Mouse (Mus musculus): ENCODE measurements at regions not wholly inside any gene's neighbourhood (a gene's known extent, or its start where the extent isn't known, plus 50 kb on each side); places are given as distances from the start of the nearest gene placed in this dataset.
"Not testable (repeated sequence)": the region's sequence is repeated elsewhere in the genome, so short reads cannot be mapped to it uniquely, and the experiment has no call there.

DNA sequence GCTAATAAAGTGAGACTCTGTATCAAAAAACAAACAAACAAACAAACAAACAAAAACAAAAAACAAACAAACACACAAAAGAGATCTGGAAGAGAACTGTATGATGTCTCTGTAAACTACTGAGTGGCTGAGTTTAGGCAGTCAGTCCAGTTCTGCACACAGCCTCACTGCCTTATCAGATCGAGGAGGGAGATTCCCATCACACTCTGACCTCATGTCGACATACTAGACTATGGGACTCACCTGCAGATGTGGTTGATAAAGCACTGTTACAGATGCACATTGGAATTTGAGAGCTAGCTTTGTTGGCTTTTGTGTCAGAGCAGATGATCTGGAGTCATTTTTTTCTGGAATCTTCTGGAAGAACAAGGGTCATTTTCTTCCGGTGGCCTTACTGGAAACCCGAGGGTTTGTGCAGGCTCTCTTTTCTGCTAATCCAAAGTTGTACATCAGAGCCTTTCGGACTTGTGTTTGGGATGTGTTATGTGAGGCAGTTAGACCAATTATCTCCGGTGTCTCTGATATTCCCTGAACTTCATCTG is 135.6 kb upstream of the Nrip1 start:
- peak; percentile 55 for DNase-seq

DNA sequence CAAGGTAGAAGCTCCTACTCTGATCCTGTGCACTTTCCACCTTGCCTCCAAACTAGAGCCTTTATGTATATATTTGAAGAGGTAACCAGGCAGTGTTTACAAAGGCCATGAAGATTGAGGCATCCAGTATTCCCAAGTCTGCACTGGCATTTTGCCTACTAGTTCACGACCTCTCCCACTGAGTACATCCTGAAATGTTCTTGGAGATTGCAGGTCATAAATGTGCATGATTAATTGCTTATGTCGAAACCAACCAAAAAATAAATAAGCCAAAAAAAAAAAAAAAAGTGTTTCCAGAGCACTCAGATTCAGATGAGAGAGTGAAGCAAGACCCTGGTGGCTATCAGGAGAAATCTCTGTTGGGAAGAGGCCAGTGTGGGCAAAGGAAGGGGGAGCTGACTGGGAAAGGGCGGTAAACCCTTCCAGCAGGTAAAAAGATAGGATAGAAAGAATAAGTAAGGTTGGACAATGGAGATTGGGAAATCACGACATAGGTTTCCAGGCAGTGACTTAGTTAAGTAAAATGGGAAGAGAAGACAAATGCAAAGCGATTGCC is 133.6 kb upstream of the Nrip1 start:
- no peak for DNase-seq

DNA sequence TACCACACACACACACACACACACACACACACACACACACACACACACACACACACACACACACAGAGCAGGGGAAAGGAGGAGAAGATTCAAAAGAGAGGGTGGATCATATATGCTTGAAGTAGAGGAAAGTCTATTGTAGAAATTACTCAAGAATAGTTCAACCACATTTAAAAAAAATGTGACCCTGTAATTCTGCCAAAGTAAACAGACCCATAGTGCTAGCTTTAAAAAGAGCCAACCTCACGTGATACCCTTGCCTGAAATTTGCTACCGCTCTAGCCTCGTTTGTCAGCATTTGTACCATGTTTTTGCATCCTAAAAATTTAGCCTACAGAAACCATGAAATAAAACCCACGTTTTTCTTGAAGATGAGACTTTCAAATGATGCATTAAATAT is 132.6 kb upstream of the Nrip1 start:
- DNase-seq = no peak

GRCm38 (mm10) chr16:76499686-76500400 is 126.2 kb upstream of the Nrip1 start:
- no peak for DNase-seq

DNA sequence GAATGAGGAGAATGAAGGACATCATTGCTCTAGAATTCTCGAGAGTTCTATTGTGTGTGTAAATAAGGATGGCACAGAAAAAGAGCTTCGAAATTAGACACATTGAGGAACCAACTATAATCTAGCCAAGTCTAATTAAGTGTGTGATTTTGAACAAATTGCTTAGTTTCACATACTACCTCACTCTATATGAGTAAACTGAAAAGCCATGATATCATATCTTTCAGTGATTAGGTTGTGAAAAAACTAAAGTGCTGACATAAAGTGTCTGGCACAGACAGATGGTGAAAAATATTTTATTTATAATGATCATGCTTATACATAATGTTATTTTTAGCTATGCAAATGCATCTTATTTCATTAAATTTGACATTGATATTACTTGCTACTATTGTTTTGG is 124.6 kb upstream of the Nrip1 start:
- DNase-seq = no peak

- DNase-seq = peak; percentile 85
These were observed 123.6 kb upstream of the Nrip1 start for GRCm38 (mm10) chr16:76497041-76497808.

- DNase-seq = no peak
These were observed 109.8 kb upstream of the Nrip1 start for GRCm38 (mm10) chr16:76483419-76483818.

GRCm38 (mm10) chr16:76481966-76482365 is 108.3 kb upstream of the Nrip1 start:
- DNase-seq = no peak

DNA sequence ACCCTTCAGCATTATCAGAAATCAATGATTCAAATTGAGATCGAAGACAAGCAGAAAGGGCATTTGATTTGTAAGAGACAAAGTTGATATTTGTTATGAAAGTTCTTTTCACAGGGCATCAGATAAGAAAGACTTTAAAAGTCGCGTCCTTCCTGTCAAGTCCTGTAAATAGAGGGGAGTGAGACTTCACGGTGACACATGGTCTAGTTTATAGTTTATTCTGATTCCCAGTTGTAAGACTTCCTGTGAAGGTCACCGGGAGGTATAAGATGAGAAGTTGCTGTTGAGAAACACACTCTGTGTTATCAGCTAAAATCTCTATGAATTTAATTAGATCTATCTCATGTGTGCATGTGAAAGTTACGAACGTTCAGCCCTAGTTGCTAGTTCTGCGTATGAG is 103.8 kb upstream of the Nrip1 start:
- no peak for DNase-seq

GRCm38 (mm10) chr16:76474481-76474880 is 100.9 kb upstream of the Nrip1 start:
- DNase-seq = no peak

DNA sequence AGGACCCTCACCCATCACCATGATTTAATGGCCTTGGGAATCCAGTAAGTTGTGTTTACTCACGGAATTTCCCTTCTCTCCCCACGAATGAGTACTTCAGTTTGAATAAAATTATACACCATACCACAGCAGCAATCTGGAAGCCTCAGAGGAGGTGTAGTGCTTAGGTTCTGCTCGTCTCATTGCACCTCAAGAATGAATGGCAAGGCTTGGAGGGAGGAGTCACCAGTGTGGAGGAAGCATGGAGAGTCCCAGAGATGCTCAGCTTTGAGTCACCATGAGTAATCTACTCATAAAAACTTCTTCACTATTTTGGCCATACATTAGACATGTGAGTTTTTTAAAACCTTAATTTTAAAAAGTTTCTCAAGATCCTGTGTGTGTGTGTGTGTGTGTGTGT is 98.8 kb upstream of the Nrip1 start:
- no peak for DNase-seq

DNA sequence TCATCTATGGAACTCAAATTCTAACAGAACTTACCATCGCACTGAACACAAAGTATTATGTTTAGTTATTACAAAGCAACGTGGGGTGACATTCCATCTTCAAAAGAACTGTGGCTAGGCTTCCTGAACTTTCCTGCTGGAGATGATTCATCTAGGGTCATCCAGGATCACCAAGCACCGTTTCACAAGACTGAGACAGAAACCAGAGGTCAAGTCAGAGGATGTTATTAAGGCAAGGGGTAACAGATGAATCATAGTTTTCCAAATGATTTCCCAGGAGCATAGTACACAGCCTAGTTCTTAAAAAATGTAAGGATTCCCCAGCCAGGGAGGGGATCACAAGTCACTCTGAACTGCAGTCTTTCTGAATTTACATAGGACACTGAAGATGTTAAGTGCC is 97.5 kb upstream of the Nrip1 start:
- DNase-seq = no peak

DNA sequence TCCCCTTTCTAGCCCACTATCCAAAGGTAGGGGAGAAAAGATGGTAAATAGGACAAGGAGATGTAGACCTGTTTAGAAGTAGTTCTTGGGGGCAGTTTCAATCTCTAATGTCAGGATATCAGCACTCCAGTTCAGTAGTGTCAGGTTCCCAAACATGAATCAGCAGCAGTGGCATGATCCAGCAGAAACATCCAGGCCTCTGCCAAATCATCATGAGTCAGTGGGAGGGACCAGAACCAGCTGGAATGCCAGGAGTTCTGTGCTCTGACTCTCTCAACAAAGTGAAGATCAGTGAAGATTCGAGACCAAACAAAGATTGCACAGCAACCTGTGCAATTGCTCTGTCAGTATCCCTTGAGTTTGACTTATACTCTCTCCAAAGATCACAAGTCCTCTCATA is 85.9 kb upstream of the Nrip1 start:
- no peak for DNase-seq

DNA sequence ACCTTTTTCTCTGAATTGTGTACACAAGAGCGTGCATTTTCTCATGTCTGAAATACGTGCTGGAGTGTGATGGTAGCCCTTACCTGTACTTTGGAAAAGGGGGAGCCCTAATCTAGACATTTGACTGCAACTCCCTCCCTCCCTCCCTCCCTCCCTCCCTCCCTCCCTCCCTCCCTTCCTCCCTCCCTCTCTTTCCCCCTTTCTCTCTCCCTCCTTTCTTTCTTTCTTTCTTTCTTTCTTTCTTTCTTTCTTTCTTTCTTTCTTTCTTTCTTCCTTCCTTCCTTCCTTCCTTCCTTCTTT is 82.6 kb upstream of the Nrip1 start:
- DNase-seq = not testable (repeated sequence)

- DNase-seq = peak; percentile 53
These were observed 82.1 kb upstream of the Nrip1 start for GRCm38 (mm10) chr16:76455499-76456299.

DNA sequence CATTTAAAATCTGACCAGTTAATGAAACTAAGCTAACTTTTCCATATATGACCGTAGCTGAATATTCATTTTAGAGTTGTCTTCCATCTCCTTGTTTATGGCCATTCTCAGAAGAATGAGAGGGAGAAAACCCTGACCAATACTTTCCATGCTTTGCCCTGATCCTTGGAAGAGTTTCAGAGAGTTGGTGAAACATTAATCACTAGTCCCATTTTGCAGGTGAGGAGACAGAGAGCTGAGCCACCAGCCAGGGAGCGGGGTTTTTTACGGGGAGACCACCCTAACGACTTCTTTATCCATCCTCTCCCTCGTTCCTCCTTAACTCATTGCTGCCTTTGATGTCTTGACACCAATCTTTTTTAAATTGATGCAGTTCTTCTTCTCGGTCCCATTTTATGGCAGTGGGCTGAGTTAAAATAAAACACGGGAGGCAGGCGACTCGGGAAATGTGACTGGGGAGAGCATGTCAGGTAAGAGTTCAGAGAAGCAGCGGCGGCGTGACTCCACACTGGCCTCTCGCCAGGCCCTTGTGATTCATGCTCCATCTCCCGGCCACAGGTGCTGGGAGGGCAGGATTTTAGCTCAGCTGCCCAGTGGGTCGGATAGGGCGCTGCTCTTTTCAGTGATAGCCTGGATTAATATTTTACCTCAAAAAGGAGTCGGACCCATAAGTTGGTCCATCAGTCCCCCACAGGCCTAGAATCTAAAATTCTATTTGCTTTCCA is 81.3 kb upstream of the Nrip1 start:
- peak; percentile 91 for DNase-seq

DNA sequence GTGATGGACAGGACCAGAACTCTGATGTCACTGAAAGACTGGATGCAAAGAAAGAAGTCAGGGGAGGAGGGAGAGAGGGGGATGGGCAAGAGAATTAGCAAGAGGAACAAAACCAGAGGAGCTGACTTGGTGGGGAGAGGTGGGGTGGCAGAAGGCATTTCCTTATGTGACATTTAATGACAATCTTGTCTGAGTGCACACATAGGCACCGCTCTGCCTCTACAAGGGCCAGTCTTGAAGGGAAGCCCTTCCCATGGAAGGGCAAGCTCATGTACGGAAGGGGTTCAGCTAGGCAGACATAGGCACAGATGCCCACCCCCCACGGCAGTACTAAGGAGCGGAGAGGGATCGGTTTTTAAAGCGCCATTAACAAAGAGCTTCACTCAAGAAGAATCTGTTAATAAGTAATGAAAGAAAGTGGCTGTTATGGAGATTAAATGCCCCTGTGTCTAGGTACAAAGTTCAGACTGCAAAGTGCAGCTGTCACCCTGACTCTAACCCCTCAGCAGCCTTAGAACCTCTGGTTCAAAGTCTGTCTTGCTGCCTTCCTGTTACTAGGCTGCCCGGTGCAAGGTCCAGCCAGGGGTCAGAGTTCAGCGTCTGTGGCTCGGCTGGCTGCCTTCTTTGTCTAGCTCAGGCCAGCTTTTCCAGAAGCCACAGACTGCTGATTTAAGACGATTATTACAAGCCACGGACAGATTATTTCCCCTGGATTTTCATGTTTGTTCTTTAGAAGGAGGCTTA is 80.0 kb upstream of the Nrip1 start:
- peak; percentile 90 for DNase-seq

DNA sequence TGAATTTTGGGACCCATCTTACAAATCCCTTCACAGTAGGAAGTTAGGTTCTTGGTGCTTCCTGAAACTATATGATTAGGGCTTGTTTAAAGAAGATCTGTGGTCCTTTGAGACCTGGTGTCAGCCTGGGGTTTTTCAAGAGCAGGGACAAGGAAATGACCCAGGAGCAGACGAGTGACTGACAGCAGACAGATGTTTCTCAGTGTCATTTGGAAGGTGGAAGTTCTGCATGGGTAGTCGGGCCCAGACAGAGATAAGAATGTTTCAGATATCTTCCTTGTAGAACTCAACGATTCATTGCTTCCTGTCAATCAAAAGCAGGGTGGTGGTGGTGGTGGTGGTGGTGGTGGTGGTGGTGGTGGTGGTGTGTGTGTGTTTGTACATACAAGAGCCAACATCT is 75.1 kb upstream of the Nrip1 start:
- DNase-seq = no peak

DNA sequence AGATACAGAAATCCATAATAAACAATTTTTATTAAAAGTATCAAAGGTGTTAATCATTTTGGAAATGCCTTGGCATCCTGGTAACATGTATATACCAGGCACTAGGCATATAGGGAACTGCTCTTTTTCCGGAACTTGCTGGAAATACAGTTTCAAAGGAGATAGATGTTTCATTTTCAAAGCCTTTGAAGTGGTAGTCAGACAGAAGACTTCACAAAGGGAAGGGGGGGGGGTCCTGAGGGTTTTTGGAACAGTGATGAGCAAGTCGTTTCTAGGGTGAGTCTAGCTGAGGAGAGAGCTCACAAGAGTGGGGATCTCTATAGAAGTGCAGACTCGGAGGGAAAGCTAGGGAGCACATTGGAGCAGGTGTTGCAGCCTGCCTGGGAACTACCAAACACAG is 73.4 kb upstream of the Nrip1 start:
- peak; percentile 31 for DNase-seq

- peak; percentile 95 for DNase-seq
These were observed 71.0 kb upstream of the Nrip1 start for GRCm38 (mm10) chr16:76444668-76445067.

- DNase-seq = peak; percentile 24
These were observed 69.0 kb upstream of the Nrip1 start for GRCm38 (mm10) chr16:76442635-76443034.

Measured in heart, adult 11 months (tissue).